Mouse (Mus musculus): Measurements from ENCODE around the gene Scyl1. TPM values are rescaled to one million over a fixed set of nuclear protein-coding genes. Genes with fewer than 3 reads are reported as not detected.
A peak's percentile ranks its signal among the peaks of the same experiment; 100 is the strongest.

The Scyl1 gene
- total RNA-seq, 1 experiment, result 55.6 TPM

GRCm38 (mm10) chr19:5799566-5800349 is 28.5 kb upstream of the Scyl1 start:
- Histone ChIP-seq H3K27ac (ENCODE audit: insufficient read depth, low read depth, low read length, poor library complexity, severe bottlenecking) (peak overlapping the region; percentile 72), H3K4me3 (ENCODE audit: insufficient read depth in 1 of 2, low read depth in 1 of 2, low read length in 2 of 2, poor library complexity in 1 of 2, severe bottlenecking in 1 of 2) (peak overlapping the region; percentile 51 to 77), H3K4me1 (ENCODE audit: control insufficient read depth in 2 of 2, insufficient read depth in 2 of 2, low read length in 2 of 2, poor library complexity in 1 of 2) (no peaks in the 10 kb centered on the region; a peak in 1 of 4 replicates), H3K36me3 (ENCODE audit: control insufficient read depth, insufficient read depth, low read length, poor library complexity, severe bottlenecking) (peaks cover 44% of the 10 kb centered on the region), H3K9ac (ENCODE audit: insufficient read depth, low read depth, low read length, poor library complexity, severe bottlenecking) (peak overlapping the region; percentile 83), H3K9me3 (ENCODE audit: control insufficient read depth, insufficient read depth, low read depth, low read length) (no peaks in the 10 kb centered on the region)
- DNase-seq (ENCODE audit: low read depth, low spot score), result no peak
- TF ChIP-seq MAFK (IDR thresholded peaks at IDR 0.05; ENCODE audit: insufficient read depth, low read depth, low read length), result no peak
- TF ChIP-seq HCFC1 (IDR thresholded peaks at IDR 0.05; ENCODE audit: borderline replicate concordance, insufficient read depth, low read length), result no peak
- TF ChIP-seq ZNF384 (IDR thresholded peaks at IDR 0.05; ENCODE audit: low read depth, low read length), result no peak
- TF ChIP-seq CHD2 (IDR thresholded peaks at IDR 0.05; ENCODE audit: low read depth, low read length), result no peak
- no peak for TF ChIP-seq ZC3H11A (IDR thresholded peaks at IDR 0.05; ENCODE audit: borderline replicate concordance, low read depth, low read length)
- in situ Hi-C loops (cut with MboI; ENCODE audit: low sequenced_read_pairs in 2 of 2, unreplicated experiment in 2 of 2), result loop anchor here in 1 of 2 experiments (10.0 kb wide), 1 partner anchor 45 kb away; no protein-coding TSS in a partner anchor

DNA sequence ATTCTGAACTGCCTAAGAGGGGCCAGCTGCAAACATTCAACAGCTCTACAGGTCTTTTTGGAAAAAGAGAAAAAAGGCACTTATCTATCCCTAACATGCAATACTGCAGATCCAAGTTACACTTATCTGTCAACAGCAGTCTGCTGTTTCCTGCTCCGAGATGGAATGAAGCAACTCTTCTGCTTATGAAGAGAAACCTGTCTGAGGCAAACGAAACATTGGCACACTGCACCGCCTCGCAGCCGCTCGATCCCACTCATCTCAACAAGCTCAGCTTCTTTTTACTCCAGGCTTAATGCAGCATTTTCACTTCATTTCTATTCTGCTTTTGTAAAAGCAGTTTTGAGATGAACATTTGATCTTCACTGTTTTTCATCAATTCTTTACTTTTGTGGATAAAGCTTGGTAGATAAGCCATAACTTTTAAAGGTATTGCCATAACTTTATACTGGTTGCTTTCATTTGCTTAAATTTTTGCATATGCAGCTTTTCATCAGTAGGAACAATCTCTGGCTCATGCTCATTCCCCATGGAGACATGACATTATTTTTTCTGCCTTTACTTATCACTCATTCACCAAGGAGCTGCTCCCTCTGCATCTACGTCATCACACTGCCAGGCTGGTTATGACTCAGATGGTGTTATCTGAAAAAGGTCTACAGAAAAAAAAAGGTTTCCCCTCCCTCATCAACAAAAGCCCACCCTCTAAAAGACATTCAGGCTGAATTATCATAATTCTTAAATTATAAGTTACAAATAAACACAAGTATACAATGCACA is 27.7 kb upstream of the Scyl1 start:
- no peak for DNase-seq (ENCODE audit: low read depth, low spot score)
- Histone ChIP-seq H3K27ac (ENCODE audit: insufficient read depth, low read depth, low read length, poor library complexity, severe bottlenecking) (no peak overlapping the region), H3K4me3 (ENCODE audit: insufficient read depth in 1 of 2, low read depth in 1 of 2, low read length in 2 of 2, poor library complexity in 1 of 2, severe bottlenecking in 1 of 2) (peak overlapping the region; percentile 51 to 77), H3K9me3 (ENCODE audit: control insufficient read depth, insufficient read depth, low read depth, low read length) (no peaks in the 10 kb centered on the region), H3K36me3 (ENCODE audit: control insufficient read depth, insufficient read depth, low read length, poor library complexity, severe bottlenecking) (peaks cover 44% of the 10 kb centered on the region), H3K9ac (ENCODE audit: insufficient read depth, low read depth, low read length, poor library complexity, severe bottlenecking) (no peak overlapping the region), H3K4me1 (ENCODE audit: control insufficient read depth in 2 of 2, insufficient read depth in 2 of 2, low read length in 2 of 2, poor library complexity in 1 of 2) (no peaks in the 10 kb centered on the region)
- in situ Hi-C loops (cut with MboI; ENCODE audit: low sequenced_read_pairs in 2 of 2, unreplicated experiment in 2 of 2), result loop anchor here in 1 of 2 experiments (10.0 kb wide), 1 partner anchor 46 kb away; no protein-coding TSS in a partner anchor
- no peak for TF ChIP-seq ZC3H11A (IDR thresholded peaks at IDR 0.05; ENCODE audit: borderline replicate concordance, low read depth, low read length)
- TF ChIP-seq MAFK (IDR thresholded peaks at IDR 0.05; ENCODE audit: insufficient read depth, low read depth, low read length), result no peak
- TF ChIP-seq ZNF384 (IDR thresholded peaks at IDR 0.05; ENCODE audit: low read depth, low read length), result no peak
- TF ChIP-seq HCFC1 (IDR thresholded peaks at IDR 0.05; ENCODE audit: borderline replicate concordance, insufficient read depth, low read length), result no peak
- no peak for TF ChIP-seq CHD2 (IDR thresholded peaks at IDR 0.05; ENCODE audit: low read depth, low read length)

GRCm38 (mm10) chr19:5797381-5798111 is 26.3 kb upstream of the Scyl1 start:
- Histone ChIP-seq H3K4me3 (ENCODE audit: insufficient read depth in 1 of 2, low read depth in 1 of 2, low read length in 2 of 2, poor library complexity in 1 of 2, severe bottlenecking in 1 of 2) (peak overlapping the region; percentile 51 to 68), H3K4me1 (ENCODE audit: control insufficient read depth in 2 of 2, insufficient read depth in 2 of 2, low read length in 2 of 2, poor library complexity in 1 of 2) (no peaks in the 10 kb centered on the region), H3K27ac (ENCODE audit: insufficient read depth, low read depth, low read length, poor library complexity, severe bottlenecking) (no peak overlapping the region), H3K36me3 (ENCODE audit: control insufficient read depth, insufficient read depth, low read length, poor library complexity, severe bottlenecking) (peaks cover 44% of the 10 kb centered on the region), H3K9ac (ENCODE audit: insufficient read depth, low read depth, low read length, poor library complexity, severe bottlenecking) (peak overlapping the region; percentile 13; the same call in 1 of the 2 replicates), H3K9me3 (ENCODE audit: control insufficient read depth, insufficient read depth, low read depth, low read length) (no peaks in the 10 kb centered on the region)
- in situ Hi-C loops (cut with MboI; ENCODE audit: low sequenced_read_pairs in 2 of 2, unreplicated experiment in 2 of 2), result loop anchor here in 1 of 2 experiments (10.0 kb wide), 1 partner anchor 47 kb away; no protein-coding TSS in a partner anchor
- no peak for TF ChIP-seq ZC3H11A (IDR thresholded peaks at IDR 0.05; ENCODE audit: borderline replicate concordance, low read depth, low read length)
- no peak for TF ChIP-seq ZNF384 (IDR thresholded peaks at IDR 0.05; ENCODE audit: low read depth, low read length)
- TF ChIP-seq CHD2 (IDR thresholded peaks at IDR 0.05; ENCODE audit: low read depth, low read length), result no peak
- no peak for TF ChIP-seq MAFK (IDR thresholded peaks at IDR 0.05; ENCODE audit: insufficient read depth, low read depth, low read length)
- TF ChIP-seq HCFC1 (IDR thresholded peaks at IDR 0.05; ENCODE audit: borderline replicate concordance, insufficient read depth, low read length), result no peak
- no peak for DNase-seq (ENCODE audit: low read depth, low spot score)

DNA sequence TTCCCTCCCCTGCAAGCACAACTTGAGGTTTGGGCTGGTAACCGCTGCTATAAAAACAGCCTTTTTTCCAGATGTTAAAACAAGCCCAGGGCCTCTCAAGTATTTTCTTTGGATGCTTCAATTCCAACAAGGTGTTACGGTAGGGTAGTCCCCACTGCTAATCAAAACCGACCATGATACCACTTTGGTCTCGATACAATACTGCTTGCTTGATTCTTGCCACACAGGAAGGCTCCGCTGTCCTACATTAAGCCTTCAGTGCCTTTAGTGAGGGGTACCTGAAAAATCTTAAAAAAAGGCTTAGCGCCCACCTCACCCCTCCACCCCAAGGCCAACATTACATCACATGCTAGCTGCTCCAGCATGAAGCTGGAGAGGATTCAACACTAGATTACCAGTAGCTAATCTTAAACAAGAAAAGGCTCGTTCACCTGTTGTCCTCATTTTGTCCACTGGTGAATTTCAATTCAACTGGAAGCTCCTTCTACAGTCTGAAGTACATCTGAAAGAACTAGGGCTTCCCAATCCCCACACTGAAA is 25.4 kb upstream of the Scyl1 start:
- no peaks in the 10 kb centered on the region for H3K9me3 ChIP-seq (ENCODE audit: control insufficient read depth, insufficient read depth, low read depth, low read length)
- H3K27ac ChIP-seq (ENCODE audit: insufficient read depth, low read depth, low read length, poor library complexity, severe bottlenecking), result peak overlapping the region; percentile 54
- TF ChIP-seq ZC3H11A (IDR thresholded peaks at IDR 0.05; ENCODE audit: borderline replicate concordance, low read depth, low read length) (no peak), ZNF384 (IDR thresholded peaks at IDR 0.05; ENCODE audit: low read depth, low read length) (no peak), CHD2 (IDR thresholded peaks at IDR 0.05; ENCODE audit: low read depth, low read length) (no peak), HCFC1 (IDR thresholded peaks at IDR 0.05; ENCODE audit: borderline replicate concordance, insufficient read depth, low read length) (no peak), MAFK (IDR thresholded peaks at IDR 0.05; ENCODE audit: insufficient read depth, low read depth, low read length) (no peak)
- peak overlapping the region; percentile 19 to 68; a peak in 3 of 4 replicates for H3K4me3 ChIP-seq (ENCODE audit: insufficient read depth in 1 of 2, low read depth in 1 of 2, low read length in 2 of 2, poor library complexity in 1 of 2, severe bottlenecking in 1 of 2)
- peaks cover 42% of the 10 kb centered on the region for H3K36me3 ChIP-seq (ENCODE audit: control insufficient read depth, insufficient read depth, low read length, poor library complexity, severe bottlenecking)
- in situ Hi-C loops (cut with MboI; ENCODE audit: low sequenced_read_pairs in 2 of 2, unreplicated experiment in 2 of 2), result loop anchor here in 1 of 2 experiments (10.0 kb wide), 1 partner anchor 48 kb away; no protein-coding TSS in a partner anchor
- no peak overlapping the region; the same call in 1 of the 2 replicates for H3K9ac ChIP-seq (ENCODE audit: insufficient read depth, low read depth, low read length, poor library complexity, severe bottlenecking)
- no peaks in the 10 kb centered on the region for H3K4me1 ChIP-seq (ENCODE audit: control insufficient read depth in 2 of 2, insufficient read depth in 2 of 2, low read length in 2 of 2, poor library complexity in 1 of 2)
- DNase-seq (ENCODE audit: low read depth, low spot score), result no peak

Measured in ES-E14 (cell line).